Mouse (Mus musculus) kidney, postnatal 0 days (tissue): ENCODE measurements around the gene Kifc5b. TPM values are rescaled to one million over a fixed set of nuclear protein-coding genes. Genes with fewer than 3 reads are reported as not detected.
A peak's percentile ranks its signal among the peaks of the same experiment; 100 is the strongest.
"Not testable (repeated sequence)": the region's sequence is repeated elsewhere in the genome, so short reads cannot be mapped to it uniquely, and the experiment has no call there.

Source experiments
- ATAC-seq: fragments of 200-750 bp; cut with Nextera tagmentation; replicated peaks from 2 replicates; pipeline ENCODE4 v1.8.0; 2017; ENCODE audit warnings: low read depth, moderate number of reproducible peaks, moderate TSS enrichment, moderate library complexity; ENCODE audit not compliant: low FRiP score
- DNase-seq: peaks from one replicate; pipeline ENCODE4 v3.0.0-alpha.2; 2016; ENCODE audit warnings: low spot score
- H3K27ac ChIP-seq: fragments of 300-500 bp; sonication (generic); 2 replicates; pipeline ENCODE4 v1.5.1; 2014; ENCODE audit warnings: mild to moderate bottlenecking
- H3K27me3 ChIP-seq: fragments of 300-500 bp; sonication (generic); 2 replicates; pipeline ENCODE4 v1.6.1; 2014; ENCODE audit warnings: low read length, mixed read lengths; ENCODE audit not compliant: insufficient read depth
- H3K36me3 ChIP-seq: fragments of 300-500 bp; sonication (generic); 2 replicates; pipeline ENCODE4 v1.6.1; 2014; ENCODE audit warnings: low read length, mixed read lengths; ENCODE audit not compliant: insufficient read depth
- H3K4me1 ChIP-seq: fragments of 300-500 bp; sonication (generic); replicated peaks from 2 replicates; pipeline ENCODE4 v1.6.1; 2014; ENCODE audit warnings: antibody characterized with exemption, low read length, mixed read lengths; ENCODE audit not compliant: insufficient read depth
- H3K4me2 ChIP-seq: fragments of 300-500 bp; sonication (generic); 2 replicates; pipeline ENCODE4 v1.6.1; 2014; ENCODE audit warnings: mild to moderate bottlenecking, low read length, moderate library complexity, mixed read lengths
- H3K4me3 ChIP-seq: fragments of 300-500 bp; sonication (generic); replicated peaks from 2 replicates; pipeline ENCODE4 v1.5.1; 2014; ENCODE audit warnings: low read depth, low read length
- H3K9ac ChIP-seq: fragments of 300-500 bp; sonication (generic); 2 replicates; pipeline ENCODE4 v1.6.1; 2014; ENCODE audit warnings: low read depth, low read length
- H3K9me3 ChIP-seq: fragments of 300-500 bp; sonication (generic); replicated peaks from 2 replicates; pipeline ENCODE4 v1.6.1; 2016; ENCODE audit warnings: low read length, inconsistent platforms, mixed read lengths
- CTCF ChIP-seq: IDR thresholded peaks from 2 replicates; pipeline ENCODE4 v1.5.1; 2016; ENCODE audit warnings: antibody characterized with exemption, low read depth, mild to moderate bottlenecking, moderate library complexity
- WGBS: fragments of 180-500 bp; shearing (Covaris S2); extraction: QIAGEN DNeasy Blood & Tissue Kit; methylation state at CpG from one replicate; pipeline ENCODE4 v1.1.7; 2014; 5-methylcytosine and 5-hydroxymethylcytosine counted together
- polyA plus RNA-seq: library from polyadenylated mRNA; unstranded; fragments of >200 nt; fragmentation: Nextera tagmentation; extraction: Ambion mirVana; gene quantifications from 2 replicates; pipeline ENCODE4 v1.2.1, GENCODE M21; 2015

Gene Kifc5b
- polyA plus RNA-seq, 1 experiment from 2014 or later = 1.3 TPM

DNA sequence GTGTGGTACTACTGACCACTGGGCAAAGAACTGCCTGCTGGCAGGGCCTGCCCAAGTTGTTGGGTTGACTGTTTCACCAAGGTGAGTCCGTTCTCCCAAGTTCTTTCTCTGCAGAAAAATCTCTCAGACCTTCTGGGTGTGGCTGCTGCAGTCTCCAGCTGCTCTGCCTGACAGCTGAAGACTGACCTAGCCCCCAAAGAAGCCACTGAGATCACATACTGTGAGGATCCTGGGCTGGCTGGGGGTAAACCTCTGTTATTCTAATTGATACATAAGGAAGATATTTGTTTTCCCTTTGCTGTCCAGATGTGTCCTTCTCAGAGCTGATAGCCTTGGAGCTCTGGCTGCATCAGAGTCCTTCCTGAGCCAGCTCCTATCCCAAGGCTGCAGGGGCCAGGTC is 1.6 kb upstream of the Kifc5b start:
- no peak for TF ChIP-seq CTCF
- 63% methylated on average over 1 of the region's 1 CpGs for WGBS
- Histone ChIP-seq H3K27me3 (no peaks in the 10 kb centered on the region), H3K4me3 (no peak overlapping the region), H3K27ac (no peak overlapping the region), H3K9ac (no peak overlapping the region), H3K4me1 (no peaks in the 10 kb centered on the region), H3K9me3 (no peaks in the 10 kb centered on the region), H3K36me3 (no peaks in the 10 kb centered on the region), H3K4me2 (no peak overlapping the region)
- ATAC-seq (no peak), DNase-seq (no peak)

DNA sequence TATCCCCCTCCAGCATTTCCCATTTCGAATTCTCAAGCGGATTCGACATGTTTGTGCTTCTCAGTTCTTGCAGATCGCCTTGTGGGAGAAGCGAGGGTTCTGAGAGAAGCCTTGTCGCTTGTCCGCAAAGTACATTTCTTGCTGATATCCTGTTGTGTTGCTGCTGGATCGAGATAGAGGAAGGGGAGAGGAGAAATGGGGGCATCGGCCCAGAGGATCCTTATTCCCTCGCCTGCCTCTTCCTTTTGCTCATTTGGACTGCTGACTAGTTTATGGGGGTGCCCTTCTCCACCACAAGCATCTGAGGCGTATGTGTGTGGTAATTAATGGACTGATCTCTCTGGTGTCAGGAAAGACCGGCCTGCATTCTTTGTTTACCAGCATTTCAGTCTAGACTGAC is 669 bp downstream of the Kifc5b start:
- Histone ChIP-seq H3K9ac (peak overlapping the region; percentile 64), H3K4me3 (peak overlapping the region; percentile 65), H3K4me2 (peak overlapping the region; percentile 66)
- H3K27me3 ChIP-seq, H3K4me1 ChIP-seq, DNase-seq, H3K36me3 ChIP-seq, H3K9me3 ChIP-seq, H3K27ac ChIP-seq, ATAC-seq: not testable (repeated sequence)
- WGBS = 0% methylated on average over 12 of the region's 12 CpGs

GRCm38 (mm10) chr17:26918343-26918742 is 1.5 kb downstream of the Kifc5b start:
- H3K4me3 ChIP-seq = no peak overlapping the region
- TF ChIP-seq CTCF = no peak
- H3K27ac ChIP-seq = no peak overlapping the region
- peak overlapping the region; percentile 66 for H3K4me2 ChIP-seq
- H3K9ac ChIP-seq = no peak overlapping the region
- H3K4me1 ChIP-seq = no peaks in the 10 kb centered on the region
- H3K27me3 ChIP-seq = no peaks in the 10 kb centered on the region
- no peaks in the 10 kb centered on the region for H3K36me3 ChIP-seq
- 78% methylated on average over 2 of the region's 2 CpGs for WGBS
- DNase-seq = no peak
- no peaks in the 10 kb centered on the region for H3K9me3 ChIP-seq
- ATAC-seq = no peak

DNA sequence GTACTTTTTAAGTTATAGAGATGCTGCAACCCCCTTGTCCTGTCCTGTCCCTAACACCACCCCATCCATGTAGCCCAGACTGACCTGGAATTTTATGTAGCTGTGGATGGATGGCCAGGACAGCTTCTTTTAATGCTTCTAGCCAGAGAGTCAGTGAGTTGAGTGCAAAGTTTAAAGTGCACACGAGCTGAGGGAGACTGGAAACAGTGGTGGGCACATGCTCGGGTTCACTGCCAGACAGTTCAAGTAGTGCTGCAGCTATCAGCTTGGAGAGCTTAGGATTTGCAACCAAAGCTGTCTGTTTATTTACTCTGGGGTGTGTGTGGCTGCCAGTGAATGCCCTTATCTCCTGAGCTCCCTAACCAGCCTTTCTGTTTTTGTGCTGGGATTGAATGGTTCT is 2.6 kb downstream of the Kifc5b start:
- not testable (repeated sequence) for DNase-seq, H3K9me3 ChIP-seq
- 71% methylated on average over 2 of the region's 2 CpGs for WGBS

GRCm38 (mm10) chr17:26922368-26922767 is 5.5 kb downstream of the Kifc5b start:
- H3K4me1 ChIP-seq, H3K9ac ChIP-seq, H3K9me3 ChIP-seq, H3K4me2 ChIP-seq, H3K36me3 ChIP-seq, H3K27me3 ChIP-seq, DNase-seq, ATAC-seq, H3K4me3 ChIP-seq, H3K27ac ChIP-seq: not testable (repeated sequence)
- WGBS = 90% methylated on average over 5 of the region's 6 CpGs

More for the DNA sequence above, 2.6 kb downstream of the Kifc5b start:
- H3K36me3 ChIP-seq, H3K27me3 ChIP-seq, ATAC-seq, H3K4me1 ChIP-seq, H3K4me2 ChIP-seq, H3K9ac ChIP-seq, H3K27ac ChIP-seq, H3K4me3 ChIP-seq: not testable (repeated sequence)

GRCm38 (mm10) chr17:26925414-26925813 is 8.5 kb downstream of the Kifc5b start:
- H3K9ac ChIP-seq, H3K4me1 ChIP-seq, H3K4me3 ChIP-seq, H3K27ac ChIP-seq, DNase-seq, H3K9me3 ChIP-seq, H3K4me2 ChIP-seq, H3K27me3 ChIP-seq, ATAC-seq: not testable (repeated sequence)
- H3K36me3 ChIP-seq = 0 out of 2 replicates have a peak, but pooled peaks cover 11% of the 10 kb centered on the region
- 95% methylated on average over 9 of the region's 9 CpGs for WGBS

GRCm38 (mm10) chr17:26931795-26932194 is 14.9 kb downstream of the Kifc5b start:
- 0 out of 2 replicates have a peak, but pooled peaks have one; percentile 22 for ATAC-seq

More at GRCm38 (mm10) chr17:26931795-26932194, 14.9 kb downstream of the Kifc5b start:
- peak; percentile 71 for DNase-seq
- not testable (repeated sequence) for H3K27ac ChIP-seq, H3K4me3 ChIP-seq, H3K9ac ChIP-seq, H3K4me1 ChIP-seq, H3K27me3 ChIP-seq, H3K4me2 ChIP-seq, H3K9me3 ChIP-seq
- 60% methylated on average over 7 of the region's 7 CpGs for WGBS
- TF ChIP-seq CTCF = peak; percentile 70
- H3K36me3 ChIP-seq = peaks cover 14% of the 10 kb centered on the region
